Mouse (Mus musculus) natural killer cell, adult 2 months (primary cell): ENCODE data around the gene Opalin.
A peak's percentile ranks its signal among the peaks of the same experiment; 100 is the strongest.

Experiments
- DNase-seq, 2 experiments: peaks; one replicate each; pipeline ENCODE4 v3.0.0; 2022; ENCODE audit warnings: low spot score in 2 of 2

The Opalin gene

DNA sequence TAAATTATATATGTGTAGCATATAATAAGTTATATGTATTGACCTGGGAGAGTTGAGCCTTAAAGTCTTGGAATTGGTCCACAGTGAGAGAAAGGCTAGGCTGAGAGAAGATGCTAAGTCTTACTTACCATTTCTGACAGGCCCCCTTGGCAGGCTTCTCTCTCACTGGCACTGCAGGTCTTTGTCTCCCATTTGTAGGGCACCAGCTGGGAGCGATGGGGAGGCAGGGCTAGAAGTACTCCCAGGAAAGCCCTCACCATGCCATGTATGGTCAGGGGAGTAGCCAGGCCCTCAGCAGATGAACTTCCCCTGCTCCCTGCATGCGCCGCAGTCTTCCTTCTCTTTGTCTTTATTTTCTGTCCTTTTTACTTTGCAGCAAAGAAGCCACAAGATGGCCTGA is at the start of gene Opalin:
Gene Opalin (minus strand): TSS at position 208 of the 400 bp plus-strand sequence.
- no peak for DNase-seq

DNA sequence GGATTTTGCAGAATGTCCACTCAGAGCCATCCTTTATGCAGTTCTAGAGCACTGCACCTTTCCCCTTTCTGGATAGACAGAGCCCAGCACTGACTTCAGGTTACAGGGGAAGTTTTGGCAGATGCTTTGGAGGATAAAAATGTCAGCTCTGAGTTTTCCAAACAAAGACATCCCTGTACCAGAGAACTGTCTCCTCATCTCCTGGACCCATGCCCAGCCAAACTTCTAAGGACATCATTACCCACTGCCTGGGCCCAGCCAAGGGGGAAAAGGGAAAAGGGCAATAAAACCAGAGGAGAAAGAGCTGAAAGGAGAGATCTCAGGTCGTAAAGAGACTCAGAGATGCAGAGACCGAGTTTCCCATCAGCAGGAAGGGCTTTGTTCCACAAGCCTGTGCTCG is 46.1 kb upstream of the Opalin start:
- no peak for DNase-seq

DNA sequence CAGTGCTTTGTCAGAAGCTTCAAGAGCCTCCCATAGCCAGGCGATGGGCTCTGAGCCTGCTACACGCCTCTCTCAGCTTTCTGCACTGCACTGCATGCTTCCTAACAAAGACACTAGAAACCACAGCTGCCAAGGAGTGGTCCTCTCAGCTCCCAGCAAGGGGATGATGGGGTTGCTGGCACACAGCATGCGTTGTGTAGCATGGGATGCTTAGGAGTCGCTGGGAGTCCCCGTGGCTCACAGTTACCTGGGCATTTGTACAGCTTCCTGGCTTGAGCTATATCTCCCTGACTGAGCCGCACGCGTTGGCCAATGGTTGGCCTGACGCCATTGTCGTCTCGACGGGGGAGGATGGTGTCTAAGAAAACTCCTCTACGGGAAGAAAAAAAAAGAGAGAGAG is 43.0 kb upstream of the Opalin start:
- no peak for DNase-seq

DNA sequence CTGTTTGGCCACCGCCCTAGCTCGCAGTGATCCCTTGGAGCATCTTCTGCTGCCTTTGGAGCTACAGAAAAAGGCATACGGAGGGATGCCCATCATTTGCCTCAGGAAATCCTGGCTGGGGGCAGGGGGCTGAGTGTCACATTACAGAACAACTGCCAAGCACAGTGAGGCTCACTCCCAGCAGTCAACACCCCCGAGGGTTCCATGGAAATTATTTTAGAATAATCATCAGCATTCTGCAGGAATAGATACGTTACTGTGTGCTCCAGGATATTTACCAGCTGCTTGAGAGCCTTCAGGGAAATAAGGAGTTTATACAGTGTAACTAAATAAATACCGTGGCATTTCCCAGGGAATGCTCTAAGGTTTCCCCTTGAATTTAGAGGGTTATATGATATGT is 41.4 kb upstream of the Opalin start:
- no peak for DNase-seq

DNA sequence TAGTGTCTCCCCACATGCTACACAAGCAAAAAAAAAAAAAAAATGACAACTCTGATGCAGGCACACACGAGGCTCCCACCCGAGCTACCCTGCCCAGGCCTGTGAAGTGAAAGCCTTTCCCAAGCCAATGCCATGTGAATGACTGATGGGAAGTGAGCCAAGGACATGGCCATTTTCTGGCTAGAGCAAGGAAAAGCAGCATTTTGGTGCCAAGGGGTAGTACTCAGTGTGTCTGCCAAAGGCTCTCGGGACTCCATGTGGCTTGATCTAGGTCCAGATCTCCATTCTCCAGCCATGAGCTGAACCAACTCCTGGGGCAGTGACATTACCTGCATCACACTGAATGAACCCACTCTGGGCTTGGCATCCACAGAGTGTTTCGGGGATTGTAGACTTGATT is 40.4 kb upstream of the Opalin start:
- DNase-seq = no peak

GRCm38 (mm10) chr19:41114611-41115010 is 37.7 kb upstream of the Opalin start:
- DNase-seq = no peak

GRCm38 (mm10) chr19:41113911-41114531 is 37.1 kb upstream of the Opalin start:
- DNase-seq = no peak

GRCm38 (mm10) chr19:41112609-41113008 is 35.7 kb upstream of the Opalin start:
- no peak for DNase-seq

GRCm38 (mm10) chr19:41109991-41110390 is 33.1 kb upstream of the Opalin start:
- DNase-seq = no peak

DNA sequence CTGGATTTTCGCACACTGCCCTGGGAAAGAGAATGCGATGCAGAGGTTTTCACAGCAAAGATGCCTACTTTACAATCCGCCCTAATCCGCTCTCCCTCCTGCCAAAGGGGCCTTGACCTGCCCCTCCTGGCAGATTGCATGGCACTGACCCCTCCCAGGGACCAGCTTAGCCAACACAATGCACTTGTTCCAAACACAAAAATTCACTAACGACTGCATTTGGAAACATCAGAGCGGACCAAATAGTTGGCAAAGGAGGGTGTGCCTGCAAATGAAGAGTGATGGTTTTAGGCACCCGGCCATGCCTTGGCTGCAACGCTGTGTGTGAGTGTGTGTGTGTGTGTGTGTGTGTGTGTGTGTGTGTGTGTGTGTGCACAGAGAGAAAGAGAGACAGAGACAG is 32.6 kb upstream of the Opalin start:
- no peak for DNase-seq

- DNase-seq = no peak
Measured at GRCm38 (mm10) chr19:41108666-41109065, 31.8 kb upstream of the Opalin start.

DNA sequence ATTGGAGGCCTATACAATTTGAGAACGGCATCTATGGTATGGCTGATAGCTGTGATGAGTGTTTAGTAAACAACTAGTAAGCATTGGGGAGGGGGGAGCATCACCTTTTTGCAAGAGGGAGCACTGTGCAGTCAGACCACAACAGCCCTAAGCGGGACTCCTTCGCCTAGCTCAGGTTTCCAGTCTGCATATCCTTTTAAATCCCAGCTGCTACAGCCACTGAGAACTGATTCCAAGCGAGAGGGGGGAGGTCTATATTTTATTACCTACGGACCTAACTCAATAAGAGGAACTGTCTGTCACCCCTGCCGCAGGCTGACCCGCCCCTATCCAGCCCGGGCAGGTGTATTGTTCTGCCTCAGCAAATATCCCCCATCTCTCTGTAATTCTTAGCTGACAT is 30.6 kb upstream of the Opalin start:
- DNase-seq = no peak

DNA sequence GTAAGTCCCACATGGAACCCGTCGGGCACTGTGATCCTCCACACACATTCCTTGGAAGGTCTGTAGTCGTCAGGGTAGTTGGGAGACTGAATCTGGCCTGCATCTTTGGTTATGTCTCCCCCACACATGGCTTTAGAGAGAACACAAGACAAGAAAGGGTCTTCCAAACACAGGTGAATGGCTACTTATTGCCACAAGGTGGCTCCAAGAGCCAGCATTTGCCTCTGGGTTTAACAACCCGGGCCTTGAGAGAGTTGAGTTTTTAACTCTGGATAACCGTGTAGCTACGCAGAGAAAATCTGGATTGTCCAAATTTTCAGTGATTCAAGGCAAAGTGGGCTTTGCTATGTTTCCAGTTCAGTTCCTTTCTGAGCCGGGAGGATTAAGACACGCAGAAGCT is 28.0 kb upstream of the Opalin start:
- DNase-seq = no peak

GRCm38 (mm10) chr19:41101390-41101789 is 24.5 kb upstream of the Opalin start:
- no peak for DNase-seq

GRCm38 (mm10) chr19:41100863-41101262 is 23.9 kb upstream of the Opalin start:
- no peak for DNase-seq

DNA sequence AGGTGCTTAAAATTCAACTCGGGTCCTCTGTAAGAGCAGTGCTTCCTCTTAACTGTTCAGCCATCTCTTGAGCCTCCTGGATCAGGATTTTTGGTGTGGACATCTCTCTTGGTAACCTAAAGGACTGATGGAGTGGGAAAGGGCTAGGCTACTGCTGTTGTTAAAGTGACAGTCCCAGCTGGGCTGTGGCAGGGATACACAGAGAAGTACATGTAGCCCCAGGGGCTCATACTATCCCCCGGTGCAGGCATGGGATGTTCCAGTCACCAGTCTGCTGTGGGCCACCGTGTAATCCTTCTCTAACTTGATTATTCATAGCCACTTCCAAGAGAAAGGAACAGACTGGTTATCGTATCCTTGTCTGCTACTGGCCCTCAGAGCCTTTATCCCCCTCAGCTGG is 20.1 kb upstream of the Opalin start:
- no peak for DNase-seq

DNA sequence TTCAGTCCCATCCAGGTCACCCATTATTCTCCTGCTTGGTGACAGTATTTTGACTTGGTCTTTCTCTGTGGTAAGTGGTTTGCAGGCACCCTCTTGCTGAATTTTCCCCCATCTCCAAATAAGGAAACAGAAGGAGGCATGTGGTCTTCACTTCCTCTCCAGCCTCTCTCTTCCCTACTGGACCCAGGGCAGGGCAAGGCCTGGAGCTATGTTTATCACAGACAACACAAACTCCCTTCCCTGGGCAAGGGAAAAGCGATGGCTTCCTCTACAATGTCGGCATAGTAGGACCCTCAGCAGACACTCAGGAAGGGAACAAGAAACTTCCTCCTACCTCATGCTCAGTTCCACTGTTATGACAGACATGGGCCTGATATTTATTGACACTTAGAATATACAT is 15.0 kb upstream of the Opalin start:
- no peak for DNase-seq

DNA sequence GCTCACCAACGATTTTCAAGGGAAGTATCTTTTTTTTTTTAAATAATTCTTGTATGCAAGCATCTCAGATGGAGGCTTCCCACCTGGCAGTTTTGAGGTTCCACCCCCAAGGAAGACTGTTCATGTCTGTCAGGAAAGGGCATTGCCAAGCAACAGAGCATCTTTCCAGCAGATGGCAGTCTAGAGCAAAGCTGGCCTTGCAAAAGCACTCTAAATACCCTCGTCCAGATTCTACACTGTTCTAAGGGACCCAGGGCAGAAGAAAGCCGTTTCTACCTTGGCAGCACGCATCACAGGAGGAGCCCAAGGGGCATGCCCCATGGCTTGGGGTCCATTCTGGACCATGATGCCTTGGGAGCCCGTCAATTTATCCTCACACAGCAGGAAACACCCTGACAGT is 12.9 kb upstream of the Opalin start:
- peak; percentile 14 to 23 for DNase-seq

DNA sequence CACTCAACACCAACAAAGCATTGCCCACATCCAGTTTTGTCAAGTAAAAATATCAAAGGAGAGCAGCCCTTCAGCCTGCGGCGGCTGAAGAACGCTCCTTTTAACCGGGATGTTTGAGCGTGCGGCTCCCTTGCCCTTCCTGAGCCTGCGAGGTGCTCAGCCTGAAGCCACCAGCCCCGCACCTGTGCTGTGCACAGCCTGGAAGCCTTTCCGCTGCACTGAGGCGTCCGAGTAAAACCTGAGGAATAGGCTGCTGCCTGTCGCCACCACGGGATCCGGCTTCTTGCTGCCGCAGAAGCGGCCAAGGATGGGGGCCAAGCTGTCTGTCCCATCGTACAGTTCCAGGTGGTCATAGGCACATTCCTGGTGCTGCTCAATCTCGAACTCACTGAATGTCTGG is 11.6 kb upstream of the Opalin start:
- DNase-seq = no peak

- no peak for DNase-seq
Measured at GRCm38 (mm10) chr19:41087901-41088300, 11.0 kb upstream of the Opalin start.

GRCm38 (mm10) chr19:41086700-41087099 is 9.8 kb upstream of the Opalin start:
- peak; percentile 37 to 60 for DNase-seq

DNA sequence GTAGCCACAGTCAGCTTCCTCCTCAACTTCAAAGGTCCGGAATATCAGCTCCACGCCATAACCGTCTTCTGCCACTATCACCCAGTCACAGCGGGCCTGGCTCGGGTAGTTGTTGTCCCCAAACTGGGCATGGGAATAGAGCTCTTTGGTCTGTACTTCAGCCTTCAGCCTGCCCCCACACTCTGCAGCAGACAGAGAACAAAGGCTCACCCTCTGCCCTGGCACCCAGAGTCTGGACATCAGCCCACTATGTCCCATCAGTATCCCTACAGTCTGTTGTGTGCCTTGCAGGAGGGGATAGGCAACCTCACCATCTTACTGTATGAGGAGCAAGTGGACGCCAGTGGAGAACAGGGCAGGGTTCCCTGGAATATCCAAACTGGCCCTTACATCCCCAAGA is 9.4 kb upstream of the Opalin start:
- no peak for DNase-seq

DNA sequence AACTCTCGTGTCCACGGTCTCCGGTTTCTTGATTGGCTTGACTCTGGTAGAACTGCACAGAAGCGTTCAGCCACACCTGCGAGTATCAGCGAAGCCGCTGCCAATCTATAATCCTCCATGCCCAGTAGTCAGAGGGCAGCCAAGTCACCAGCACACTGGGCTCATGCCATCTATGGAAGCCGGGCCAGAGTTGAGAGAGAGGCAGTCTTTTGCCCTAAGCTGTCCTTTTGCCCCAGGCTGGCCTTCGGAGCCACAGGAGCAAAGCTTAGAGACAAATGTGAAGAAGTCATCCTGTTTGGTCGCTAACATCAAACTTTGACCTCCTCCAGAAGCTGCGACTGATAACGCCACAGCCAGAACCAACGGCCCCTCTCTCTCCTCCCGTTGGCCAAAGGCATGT is 6.7 kb upstream of the Opalin start:
- no peak for DNase-seq

- no peak for DNase-seq
Measured at GRCm38 (mm10) chr19:41081589-41081988, 4.7 kb upstream of the Opalin start.
